Mouse (Mus musculus) neural tube, embryonic 15.5 days (tissue): Measurements from ENCODE around the gene Olfr49. TPM values are rescaled to one million over a fixed set of nuclear protein-coding genes. Genes with fewer than 3 reads are reported as not detected.

ENCODE experiments used
- ATAC-seq: fragments of 200-750 bp; cut with Nextera tagmentation; 2 replicates; pipeline ENCODE4 v1.8.0; 2017; ENCODE audit warnings: mild to moderate bottlenecking, moderate TSS enrichment, moderate library complexity; ENCODE audit not compliant: low FRiP score
- H3K27ac ChIP-seq: fragments of 300-500 bp; sonication (generic); replicated peaks from 2 replicates; pipeline ENCODE4 v1.5.1; 2015; ENCODE audit warnings: mild to moderate bottlenecking, inconsistent platforms
- H3K27me3 ChIP-seq: fragments of 300-500 bp; sonication (generic); replicated peaks from 2 replicates; pipeline ENCODE4 v1.6.1; 2015; ENCODE audit warnings: inconsistent platforms
- H3K36me3 ChIP-seq: fragments of 300-500 bp; sonication (generic); 2 replicates; pipeline ENCODE4 v1.6.1; 2015; ENCODE audit warnings: inconsistent platforms
- H3K4me1 ChIP-seq: fragments of 300-500 bp; sonication (generic); 2 replicates; pipeline ENCODE4 v1.6.1; 2015; ENCODE audit warnings: inconsistent platforms
- H3K4me2 ChIP-seq: fragments of 300-500 bp; sonication (generic); 2 replicates; pipeline ENCODE4 v1.6.1; 2015; ENCODE audit warnings: inconsistent platforms, mild to moderate bottlenecking, moderate library complexity
- H3K4me3 ChIP-seq: fragments of 300-500 bp; sonication (generic); replicated peaks from 2 replicates; pipeline ENCODE4 v1.5.1; 2015; ENCODE audit warnings: mild to moderate bottlenecking, inconsistent platforms
- H3K9ac ChIP-seq: fragments of 300-500 bp; sonication (generic); replicated peaks from 2 replicates; pipeline ENCODE4 v1.6.1; 2015; ENCODE audit warnings: mild to moderate bottlenecking, inconsistent platforms
- H3K9me3 ChIP-seq: fragments of 300-500 bp; sonication (generic); replicated peaks from 2 replicates; pipeline ENCODE4 v1.6.1; 2016; ENCODE audit warnings: inconsistent platforms
- whole genome bisulfite sequencing: fragments of 180-500 bp; shearing (Covaris S2); methylation state at CpG from one replicate; pipeline ENCODE4 v1.1.7; 2015; ENCODE audit warnings: mixed read lengths; 5-methylcytosine and 5-hydroxymethylcytosine counted together
- polyA plus RNA-seq: library from polyadenylated mRNA; unstranded; fragments of >200 nt; fragmentation: Nextera tagmentation; extraction: Ambion mirVana; gene quantifications from 2 replicates; pipeline ENCODE4 v1.2.1, GENCODE M21; 2015

Gene Olfr49
- not detected in 2 replicates for polyA plus RNA-seq

DNA sequence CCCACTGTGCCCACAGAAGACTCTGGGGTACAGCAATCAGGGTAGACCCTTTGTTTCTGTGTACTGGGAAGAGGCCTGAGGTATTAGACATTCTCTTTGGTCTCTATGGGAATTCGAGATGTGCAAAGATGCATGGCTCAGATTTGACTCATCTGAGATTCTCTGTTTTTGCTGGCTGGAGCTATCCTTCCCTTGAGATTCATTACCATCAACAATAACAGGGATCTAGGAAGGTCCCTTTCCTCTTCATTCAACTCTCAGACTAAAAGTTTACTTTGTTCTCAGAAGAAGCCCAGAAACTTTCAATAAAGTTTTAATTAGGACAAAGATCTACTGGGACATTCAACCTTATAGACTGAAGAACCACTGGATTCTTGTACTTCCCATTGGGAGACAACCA lies at the start of gene Olfr49:
Gene Olfr49, minus strand, starts transcription at position 101 of the 400 bp plus-strand sequence.
- Histone ChIP-seq H3K4me2 (no peak within 1 kb of the TSS), H3K4me3 (no peak within 1 kb of the TSS), H3K27me3 (no peaks in the 10 kb centered on the region; the same call in 1 of the 2 replicates), H3K4me1 (no peaks in the 10 kb centered on the region), H3K9ac (no peak within 1 kb of the TSS), H3K36me3 (no peaks in the 10 kb centered on the region), H3K27ac (no peak within 1 kb of the TSS), H3K9me3 (no peaks in the 10 kb centered on the region)
- no peak for ATAC-seq
- WGBS: 65% methylated on average over 1 of the region's 1 CpGs

DNA sequence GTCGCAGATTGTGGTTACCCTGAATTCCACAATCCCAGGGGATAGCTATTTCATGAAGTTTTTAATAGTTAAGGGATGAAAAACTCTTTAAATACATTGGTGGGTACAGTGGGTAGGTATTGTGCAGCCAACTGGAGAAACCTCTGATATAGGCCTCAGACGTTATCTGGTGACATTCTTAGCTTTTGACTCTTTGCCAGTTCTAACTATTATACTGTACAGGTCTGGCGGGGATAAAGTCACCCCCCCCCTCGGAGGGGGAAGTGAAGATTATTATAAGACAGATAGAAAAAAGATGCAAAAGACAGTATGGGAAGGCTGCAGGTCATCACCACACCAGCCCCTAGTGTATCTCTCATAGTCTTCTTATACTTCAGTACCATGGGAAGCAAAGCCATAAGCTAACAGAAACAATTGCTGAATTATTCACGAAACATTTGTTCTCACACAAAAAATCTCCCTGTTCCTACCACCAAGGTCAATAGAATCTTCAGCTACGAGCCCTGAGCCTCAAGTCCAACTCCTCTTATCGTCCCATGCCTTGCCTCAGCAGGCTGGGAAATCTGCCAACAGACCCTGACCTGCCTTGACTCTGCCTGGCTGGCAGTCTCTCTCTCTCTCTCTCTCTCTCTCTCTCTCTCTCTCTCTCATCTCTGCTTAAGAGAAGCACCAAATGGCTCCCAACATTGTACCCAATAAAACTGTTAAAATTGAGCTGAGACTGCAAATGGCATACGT lies 48.9 kb upstream of the Olfr49 start:
- Histone ChIP-seq H3K9ac (no peak overlapping the region), H3K4me3 (no peak overlapping the region), H3K4me2 (no peak overlapping the region), H3K27me3 (no peaks in the 10 kb centered on the region), H3K4me1 (0 out of 2 replicates have a peak, but pooled peaks cover 6% of the 10 kb centered on the region), H3K9me3 (no peaks in the 10 kb centered on the region), H3K36me3 (no peaks in the 10 kb centered on the region), H3K27ac (no peak overlapping the region)
- no peak for ATAC-seq
- WGBS: 73% methylated on average over 8 of the region's 8 CpGs

DNA sequence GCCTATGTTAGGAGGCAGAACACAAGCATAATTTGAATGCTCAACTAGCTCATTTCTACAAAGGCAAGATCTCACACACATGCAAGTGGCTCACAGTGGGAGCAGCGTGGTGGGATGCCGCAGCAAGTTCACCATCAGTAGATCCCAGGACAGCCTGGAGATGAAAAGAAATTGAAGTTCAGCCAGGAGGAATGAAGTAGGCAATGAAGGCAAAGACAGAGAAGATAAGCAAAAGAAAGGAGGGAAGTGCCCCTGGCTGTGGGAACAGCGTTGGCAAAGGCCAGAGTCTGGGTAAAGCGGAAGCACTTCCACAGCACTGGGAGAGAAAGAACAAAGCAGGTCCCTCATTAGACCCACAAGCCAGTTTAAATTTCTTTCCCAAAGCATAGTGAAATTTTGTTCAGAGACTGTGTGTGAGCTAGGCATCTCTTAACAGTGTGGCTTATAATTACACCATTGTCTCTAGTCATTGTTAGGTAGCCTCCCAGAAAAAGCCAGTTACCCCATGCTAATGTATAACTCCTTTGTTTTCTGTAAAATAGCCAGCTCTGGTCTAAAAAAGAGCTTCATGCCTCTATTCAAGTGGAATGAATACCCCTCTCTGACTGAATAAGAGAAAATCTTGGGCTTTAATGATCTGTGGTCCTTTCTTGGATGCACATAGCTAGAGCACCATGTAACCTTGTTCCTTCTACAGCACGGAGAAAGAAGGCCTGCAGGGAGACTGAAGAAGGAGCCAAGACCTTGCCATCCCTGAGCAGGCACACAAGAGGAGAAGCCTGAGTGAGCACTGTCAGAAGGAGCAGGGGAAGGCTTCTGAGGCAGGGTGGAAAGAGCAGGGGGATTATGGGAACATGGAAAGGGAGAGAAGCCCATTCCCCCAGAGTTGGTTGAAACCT lies 47.7 kb upstream of the Olfr49 start:
- 0 out of 2 replicates have a peak, but pooled peaks cover 6% of the 10 kb centered on the region for H3K4me1 ChIP-seq
- H3K9me3 ChIP-seq: no peaks in the 10 kb centered on the region
- no peak for ATAC-seq
- WGBS: 33% methylated on average over 5 of the region's 5 CpGs
- H3K36me3 ChIP-seq: no peaks in the 10 kb centered on the region
- H3K4me2 ChIP-seq: no peak overlapping the region
- H3K9ac ChIP-seq: no peak overlapping the region
- H3K4me3 ChIP-seq: no peak overlapping the region
- no peaks in the 10 kb centered on the region for H3K27me3 ChIP-seq
- H3K27ac ChIP-seq: no peak overlapping the region; the same call in 1 of the 2 replicates

DNA sequence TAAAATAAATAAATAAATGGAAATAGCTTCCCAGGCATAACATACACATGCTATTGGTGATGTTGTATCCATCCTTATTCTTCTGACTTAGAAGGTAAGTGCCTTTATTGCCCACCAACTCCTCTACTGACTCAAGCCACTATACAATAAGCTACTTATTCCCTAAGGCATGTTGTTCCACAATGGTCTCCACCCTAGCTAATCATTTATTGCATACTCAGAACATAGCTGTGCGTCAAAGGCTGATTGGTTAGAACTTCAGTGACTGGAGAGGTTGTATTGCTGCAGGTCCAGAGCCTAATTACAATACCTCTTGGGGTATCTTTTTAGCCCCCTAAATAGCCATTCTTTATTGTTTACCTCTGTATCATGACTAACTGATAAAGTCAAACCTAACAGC lies 46.4 kb upstream of the Olfr49 start:
- Histone ChIP-seq H3K9me3 (no peaks in the 10 kb centered on the region), H3K4me1 (0 out of 2 replicates have a peak, but pooled peaks cover 6% of the 10 kb centered on the region), H3K4me3 (no peak overlapping the region), H3K27ac (no peak overlapping the region), H3K9ac (no peak overlapping the region), H3K27me3 (no peaks in the 10 kb centered on the region), H3K36me3 (no peaks in the 10 kb centered on the region), H3K4me2 (no peak overlapping the region)
- no peak for ATAC-seq
- 89% methylated on average over 1 of the region's 1 CpGs for WGBS

DNA sequence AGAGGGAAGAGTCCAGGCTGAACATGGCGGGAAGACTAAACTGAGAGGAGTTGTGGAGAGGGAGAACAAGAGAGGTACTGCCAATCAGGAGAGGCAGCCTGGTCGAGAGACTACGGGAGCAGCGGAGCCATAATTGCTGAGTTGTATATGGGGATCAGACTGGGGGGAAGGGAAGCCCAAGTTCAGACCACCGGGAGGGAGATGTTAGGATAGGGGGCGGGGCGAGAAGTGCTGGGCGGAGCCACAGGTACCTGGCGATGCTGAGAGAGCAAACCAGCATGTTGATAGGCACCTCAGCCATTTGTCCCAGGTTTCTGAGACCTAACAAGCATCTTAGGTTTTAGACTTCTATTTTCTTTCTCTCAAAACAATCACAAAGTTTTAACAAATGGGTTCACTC lies 44.5 kb upstream of the Olfr49 start:
- 63% methylated on average over 9 of the region's 9 CpGs for WGBS
- no peaks in the 10 kb centered on the region for H3K9me3 ChIP-seq
- H3K27me3 ChIP-seq: no peaks in the 10 kb centered on the region
- no peak overlapping the region for H3K9ac ChIP-seq
- H3K4me1 ChIP-seq: 0 out of 2 replicates have a peak, but pooled peaks cover 3% of the 10 kb centered on the region
- H3K4me3 ChIP-seq: no peak overlapping the region
- H3K36me3 ChIP-seq: no peaks in the 10 kb centered on the region
- no peak overlapping the region for H3K27ac ChIP-seq
- no peak for ATAC-seq
- H3K4me2 ChIP-seq: no peak overlapping the region

DNA sequence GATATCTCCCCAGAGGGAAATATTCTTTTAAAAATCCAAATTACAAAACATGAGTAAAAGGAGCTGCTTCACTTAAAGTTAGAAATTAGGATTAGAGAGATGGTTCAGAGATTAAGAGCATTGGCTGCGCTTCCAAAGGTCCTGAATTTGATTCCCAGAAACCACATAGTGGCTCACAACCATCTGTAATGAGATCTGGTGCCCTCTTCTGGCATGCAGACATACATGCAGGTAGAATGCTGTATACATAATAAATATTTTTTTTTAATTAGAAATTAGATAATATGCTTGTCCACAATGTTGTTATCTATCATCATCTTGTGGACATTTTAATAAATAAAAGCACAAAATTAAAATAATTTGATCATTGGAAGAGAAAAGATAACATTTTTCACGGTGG lies 43.8 kb upstream of the Olfr49 start:
- Histone ChIP-seq H3K27ac (no peak overlapping the region), H3K9me3 (no peaks in the 10 kb centered on the region), H3K4me2 (no peak overlapping the region), H3K4me3 (no peak overlapping the region), H3K4me1 (0 out of 2 replicates have a peak, but pooled peaks cover 3% of the 10 kb centered on the region), H3K9ac (no peak overlapping the region), H3K36me3 (no peaks in the 10 kb centered on the region), H3K27me3 (no peaks in the 10 kb centered on the region)
- 83% methylated on average over 2 of the region's 2 CpGs for WGBS
- ATAC-seq: no peak

DNA sequence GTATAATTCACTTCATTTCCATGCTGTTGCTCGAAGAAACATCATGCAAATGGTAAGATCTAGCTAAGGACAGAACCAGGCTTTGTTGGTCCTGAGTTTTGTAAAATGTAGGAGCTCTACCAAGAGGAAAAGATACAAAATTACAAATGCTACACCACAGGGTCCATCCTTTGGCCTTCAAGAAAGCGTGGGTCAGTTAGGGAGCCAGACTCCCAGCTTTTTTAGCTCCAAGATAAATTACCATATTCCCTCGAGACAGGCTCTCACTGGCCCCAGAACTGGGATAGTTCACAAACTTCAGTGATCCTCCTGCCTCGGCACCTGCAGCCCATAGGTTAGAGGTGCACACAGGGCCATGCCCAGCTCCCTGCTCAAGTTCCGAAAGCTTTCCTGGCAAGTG lies 39.7 kb upstream of the Olfr49 start:
- Histone ChIP-seq H3K4me2 (no peak overlapping the region), H3K9me3 (no peaks in the 10 kb centered on the region), H3K36me3 (no peaks in the 10 kb centered on the region), H3K4me3 (no peak overlapping the region), H3K27ac (no peak overlapping the region), H3K27me3 (no peaks in the 10 kb centered on the region), H3K4me1 (no peaks in the 10 kb centered on the region), H3K9ac (no peak overlapping the region)
- ATAC-seq: no peak
- WGBS: 77% methylated on average over 5 of the region's 5 CpGs

DNA sequence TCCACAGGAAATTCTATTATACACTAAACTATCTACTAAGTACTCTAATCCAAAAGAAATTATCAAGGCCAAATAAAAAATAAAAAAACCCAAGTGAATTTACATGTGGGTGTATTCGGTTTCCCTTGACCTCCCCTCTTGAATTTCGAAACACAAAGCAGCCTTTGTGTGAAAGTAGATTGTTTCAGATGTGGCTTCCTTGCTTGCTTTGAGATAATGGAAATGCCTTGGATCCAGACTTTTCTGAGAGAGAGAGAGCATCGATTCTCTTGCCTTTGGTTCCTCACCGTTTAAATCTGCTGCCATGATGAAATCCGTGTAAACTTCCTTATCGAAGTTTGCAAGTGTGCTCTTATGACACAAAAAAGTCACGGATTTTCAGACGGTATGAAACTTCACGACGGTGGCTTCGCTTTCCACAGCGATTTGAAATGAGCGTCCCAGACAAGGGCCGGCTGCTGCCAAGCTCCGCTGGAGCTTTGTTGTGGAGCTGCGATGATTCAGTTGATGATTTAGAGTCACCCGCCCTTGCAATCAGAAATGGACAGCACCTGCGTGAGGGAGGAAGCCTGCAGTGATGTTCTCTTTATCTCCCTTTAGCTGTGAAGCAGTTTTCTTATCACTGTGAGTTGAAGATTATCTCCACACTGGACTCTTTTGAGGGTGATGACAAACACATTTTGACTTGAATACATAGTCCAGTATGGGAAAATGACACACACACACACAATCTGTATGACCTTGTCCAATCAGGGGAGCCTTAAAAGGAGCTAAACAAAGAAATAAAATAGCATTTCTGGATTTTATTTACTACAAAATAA lies 37.0 kb upstream of the Olfr49 start:
- no peaks in the 10 kb centered on the region for H3K36me3 ChIP-seq
- H3K27ac ChIP-seq: no peak overlapping the region
- WGBS: 71% methylated on average over 18 of the region's 18 CpGs

DNA sequence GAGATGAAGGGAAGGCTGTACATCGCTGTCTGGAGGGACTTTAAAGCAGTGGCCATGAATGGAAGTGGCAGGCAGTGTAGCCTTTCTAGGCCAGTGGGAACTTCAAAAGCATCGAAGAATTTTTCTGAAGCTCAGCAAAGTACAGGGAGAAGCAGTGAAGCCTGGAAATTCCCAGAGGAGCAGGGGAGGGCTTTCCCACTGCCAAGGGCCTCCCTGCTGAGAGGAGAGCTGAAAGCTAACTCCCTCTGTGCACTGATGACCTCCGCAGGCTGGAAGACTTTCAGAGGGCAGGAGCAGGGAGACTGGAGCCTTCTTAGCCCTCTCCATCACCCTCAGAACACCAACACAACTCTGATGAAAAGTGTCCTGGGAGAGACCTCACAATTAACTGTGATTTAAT lies 27.0 kb upstream of the Olfr49 start:
- Histone ChIP-seq H3K4me3 (no peak overlapping the region), H3K9me3 (no peaks in the 10 kb centered on the region), H3K4me2 (no peak overlapping the region), H3K9ac (no peak overlapping the region), H3K27ac (no peak overlapping the region), H3K4me1 (peaks cover 3% of the 10 kb centered on the region), H3K27me3 (no peaks in the 10 kb centered on the region), H3K36me3 (no peaks in the 10 kb centered on the region)
- ATAC-seq: no peak
- WGBS: 34% methylated on average over 3 of the region's 3 CpGs

More for the DNA sequence above, 37.0 kb upstream of the Olfr49 start:
- no peaks in the 10 kb centered on the region for H3K9me3 ChIP-seq
- no peak overlapping the region for H3K4me3 ChIP-seq
- H3K4me2 ChIP-seq: no peak overlapping the region
- no peaks in the 10 kb centered on the region for H3K27me3 ChIP-seq
- no peak for ATAC-seq
- H3K9ac ChIP-seq: no peak overlapping the region
- H3K4me1 ChIP-seq: no peaks in the 10 kb centered on the region

DNA sequence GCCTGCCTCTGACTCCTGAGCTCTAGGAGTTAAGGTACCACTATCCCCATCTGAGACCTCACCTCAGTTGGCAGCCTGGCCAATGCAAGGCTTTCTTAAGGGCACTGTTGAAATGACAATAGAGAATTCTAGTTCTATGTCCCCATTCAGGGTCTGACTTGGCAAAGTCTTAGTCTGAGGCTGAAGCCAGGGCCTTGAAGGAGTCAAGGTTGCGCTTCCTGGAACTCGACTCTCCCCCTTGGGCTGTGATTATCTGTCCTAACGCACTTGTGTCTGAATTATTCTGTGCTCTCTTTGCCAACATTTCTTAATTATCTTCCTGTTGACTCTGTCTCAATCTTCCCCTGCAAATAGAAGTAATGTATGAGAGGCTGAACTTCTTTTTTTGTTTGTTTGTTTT lies 15.9 kb upstream of the Olfr49 start:
- H3K27ac ChIP-seq: no peak overlapping the region
- no peak overlapping the region for H3K4me3 ChIP-seq
- 94% methylated on average over 3 of the region's 3 CpGs for WGBS
- H3K27me3 ChIP-seq: no peaks in the 10 kb centered on the region
- no peaks in the 10 kb centered on the region for H3K4me1 ChIP-seq
- H3K4me2 ChIP-seq: no peak overlapping the region
- H3K9ac ChIP-seq: no peak overlapping the region
- ATAC-seq: no peak
- H3K36me3 ChIP-seq: no peaks in the 10 kb centered on the region
- H3K9me3 ChIP-seq: no peaks in the 10 kb centered on the region

DNA sequence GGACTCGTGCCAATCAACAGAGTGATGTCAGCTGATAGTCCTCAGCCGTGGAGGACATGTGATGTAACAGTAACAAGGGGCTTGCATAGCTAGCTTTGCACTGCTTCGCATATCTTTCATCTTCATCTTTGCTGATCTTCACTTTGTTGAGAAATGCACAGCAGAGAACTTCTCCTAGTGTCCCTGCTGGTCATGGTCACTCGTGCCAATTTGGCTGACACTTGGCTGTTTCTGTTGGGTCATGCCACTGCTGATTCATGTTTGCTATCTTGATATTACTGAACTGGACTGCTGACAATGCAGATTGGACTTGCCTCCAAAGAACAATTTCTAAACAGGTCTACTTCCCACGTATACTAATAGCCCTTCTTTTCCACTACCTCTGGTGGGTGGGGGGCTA lies 15.4 kb upstream of the Olfr49 start:
- H3K27ac ChIP-seq: no peak overlapping the region

More for the DNA sequence above, 15.4 kb upstream of the Olfr49 start:
- Histone ChIP-seq H3K36me3 (no peaks in the 10 kb centered on the region), H3K9ac (no peak overlapping the region), H3K4me3 (no peak overlapping the region), H3K4me2 (no peak overlapping the region), H3K27me3 (no peaks in the 10 kb centered on the region), H3K9me3 (no peaks in the 10 kb centered on the region), H3K4me1 (no peaks in the 10 kb centered on the region)
- ATAC-seq: no peak
- WGBS: 87% methylated on average over 5 of the region's 5 CpGs
